Mouse (Mus musculus) brain, embryonic 14.5 days (tissue): ENCODE measurements at regions not wholly inside any gene's neighbourhood (a gene's known extent, or its start where the extent isn't known, plus 50 kb on each side); places are given as distances from the start of the nearest gene placed in this dataset.

Experiments
- DNase-seq: peaks from one replicate; pipeline ENCODE4 v3.0.0-alpha.2; 2011; ENCODE audit warnings: low read depth
- CTCF ChIP-seq: fragments of 200-500 bp; IDR thresholded peaks from 2 replicates; pipeline ENCODE4 v1.5.1; 2012; ENCODE audit warnings: inconsistent platforms, mild to moderate bottlenecking, moderate library complexity, borderline replicate concordance; ENCODE audit not compliant: insufficient read depth, insufficient read length; ENCODE audit errors: extremely low read depth
- POLR2A ChIP-seq: fragments of 200-500 bp; IDR thresholded peaks from 2 replicates; pipeline ENCODE4 v1.6.1; 2012; ENCODE audit warnings: mild to moderate bottlenecking, inconsistent platforms, borderline replicate concordance; ENCODE audit not compliant: poor library complexity, insufficient read depth, insufficient read length, severe bottlenecking; ENCODE audit errors: extremely low read depth

- peak; percentile 20 for DNase-seq
- TF ChIP-seq CTCF = no peak; the same call in 1 of the 2 replicates
- no peak for TF ChIP-seq POLR2A
Measured at GRCm38 (mm10) chr3:113169000-113169399, 89.6 kb downstream of the Amy2a5 start.

DNA sequence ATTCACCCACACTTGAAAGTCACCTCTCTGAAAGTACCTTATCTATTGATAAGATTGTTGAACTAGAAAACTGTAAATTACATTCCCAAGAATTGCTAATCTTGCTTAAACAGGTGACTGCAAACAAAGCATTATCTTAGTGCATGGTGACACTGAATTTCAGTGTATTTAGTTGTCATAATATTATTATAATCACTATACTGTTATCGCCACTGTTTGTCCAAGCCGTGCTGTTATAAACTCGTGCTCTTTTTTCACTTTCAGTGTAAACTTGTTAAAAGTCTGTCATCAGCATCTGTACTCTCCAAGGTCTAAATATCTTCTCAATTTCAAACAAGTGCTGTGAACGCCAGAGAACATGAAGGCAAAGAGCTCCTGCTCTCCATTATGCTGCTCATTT lies 96.3 kb downstream of the Amy2a5 start:
- no peak for DNase-seq
- no peak for TF ChIP-seq CTCF
- no peak for TF ChIP-seq POLR2A
